Mouse (Mus musculus) hindbrain, embryonic 12.5 days (tissue): ENCODE data around the gene Hoxc11. TPM values are rescaled to one million over a fixed set of nuclear protein-coding genes. Genes with fewer than 3 reads are reported as not detected.

Experiments used
- ATAC-seq: fragments of 200-750 bp; cut with Nextera tagmentation; 2 replicates; pipeline ENCODE4 v1.8.0; 2017; ENCODE audit warnings: moderate TSS enrichment; ENCODE audit not compliant: low FRiP score
- H3K27ac ChIP-seq: fragments of 300-500 bp; sonication (generic); 2 replicates; pipeline ENCODE4 v1.5.1; 2016; ENCODE audit warnings: mild to moderate bottlenecking
- H3K27me3 ChIP-seq: fragments of 300-500 bp; sonication (generic); 2 replicates; pipeline ENCODE4 v1.6.1; 2016; ENCODE audit warnings: mild to moderate bottlenecking
- H3K36me3 ChIP-seq: fragments of 300-500 bp; sonication (generic); 2 replicates; pipeline ENCODE4 v1.6.1; 2016; ENCODE audit warnings: mild to moderate bottlenecking
- H3K4me1 ChIP-seq: fragments of 300-500 bp; sonication (generic); 2 replicates; pipeline ENCODE4 v1.6.1; 2016
- H3K4me2 ChIP-seq: fragments of 300-500 bp; sonication (generic); replicated peaks from 2 replicates; pipeline ENCODE4 v1.6.1; 2016; ENCODE audit warnings: mild to moderate bottlenecking
- H3K4me3 ChIP-seq: fragments of 300-500 bp; sonication (generic); 2 replicates; pipeline ENCODE4 v1.5.1; 2016; ENCODE audit warnings: mild to moderate bottlenecking
- H3K9ac ChIP-seq: fragments of 300-500 bp; sonication (generic); 2 replicates; pipeline ENCODE4 v1.6.1; 2016; ENCODE audit warnings: mild to moderate bottlenecking, moderate library complexity
- H3K9me3 ChIP-seq: fragments of 300-500 bp; sonication (generic); replicated peaks from 2 replicates; pipeline ENCODE4 v1.6.1; 2016; ENCODE audit warnings: mild to moderate bottlenecking
- WGBS: fragments of 180-500 bp; shearing (Covaris S2); methylation state at CpG from one replicate; pipeline ENCODE4 v1.1.7; 2016; 5-methylcytosine and 5-hydroxymethylcytosine counted together
- polyA plus RNA-seq: library from polyadenylated mRNA; unstranded; fragments of >200 nt; fragmentation: Nextera tagmentation; extraction: Ambion mirVana; gene quantifications from 2 replicates; pipeline ENCODE4 v1.2.1, GENCODE M21; 2016

Hoxc11 gene
- polyA plus RNA-seq, 1 experiment from 2014 or later = not detected

- peak; percentile 61 for ATAC-seq
- Histone ChIP-seq H3K4me1 (peaks cover 12% of the 10 kb centered on the region), H3K9me3 (no peaks in the 10 kb centered on the region), H3K9ac (no peak within 1 kb of the TSS), H3K27ac (no peak within 1 kb of the TSS), H3K27me3 (peaks cover 98% of the 10 kb centered on the region), H3K4me3 (peak within 1 kb of the TSS; percentile 16), H3K36me3 (no peaks in the 10 kb centered on the region), H3K4me2 (peak within 1 kb of the TSS; percentile 37)
- 2% methylated on average over 73 of the region's 88 CpGs for WGBS
These were observed 32.9 kb upstream of the Hoxc11 start, which contains the start of gene Hoxc13 for GRCm38 (mm10) chr15:102921053-102922011. Gene Hoxc13 (plus strand): TSS chr15:102921103.

DNA sequence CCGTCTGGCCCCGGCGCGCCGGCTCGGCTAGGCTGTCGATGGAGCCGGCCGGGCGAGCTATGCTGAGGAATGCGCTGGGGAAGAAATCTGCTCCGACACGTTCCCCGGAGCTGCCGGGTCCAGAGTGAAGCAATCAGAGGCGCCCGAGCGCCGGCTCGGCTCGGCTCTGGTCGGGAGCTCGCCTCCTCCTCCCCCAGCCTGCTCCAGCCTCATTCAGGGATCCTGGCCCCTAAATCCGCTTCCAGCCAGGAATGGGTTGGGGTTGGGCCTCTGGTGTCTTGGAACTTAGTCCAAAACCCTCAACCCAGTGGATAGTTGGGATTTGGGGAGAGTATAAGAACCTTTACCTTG is 32.2 kb upstream of the Hoxc11 start:
- no peak for ATAC-seq
- H3K9ac ChIP-seq = no peak overlapping the region
- H3K4me3 ChIP-seq = no peak overlapping the region; the same call in 1 of the 2 replicates
- no peaks in the 10 kb centered on the region for H3K9me3 ChIP-seq
- H3K4me2 ChIP-seq = no peak overlapping the region
- H3K36me3 ChIP-seq = no peaks in the 10 kb centered on the region
- H3K27me3 ChIP-seq = peaks cover 98% of the 10 kb centered on the region
- no peak overlapping the region for H3K27ac ChIP-seq
- 0% methylated on average over 24 of the region's 24 CpGs for WGBS
- H3K4me1 ChIP-seq = peaks cover 12% of the 10 kb centered on the region

- no peak for ATAC-seq
- H3K36me3 ChIP-seq = no peaks in the 10 kb centered on the region
- no peaks in the 10 kb centered on the region for H3K9me3 ChIP-seq
- H3K27ac ChIP-seq = no peak overlapping the region
- WGBS = 6% methylated on average over 6 of the region's 6 CpGs
- peaks cover 98% of the 10 kb centered on the region for H3K27me3 ChIP-seq
- H3K9ac ChIP-seq = no peak overlapping the region
- no peak overlapping the region for H3K4me2 ChIP-seq
- H3K4me1 ChIP-seq = peaks cover 12% of the 10 kb centered on the region
- no peak overlapping the region for H3K4me3 ChIP-seq
These were observed 31.4 kb upstream of the Hoxc11 start for GRCm38 (mm10) chr15:102922636-102923500.

DNA sequence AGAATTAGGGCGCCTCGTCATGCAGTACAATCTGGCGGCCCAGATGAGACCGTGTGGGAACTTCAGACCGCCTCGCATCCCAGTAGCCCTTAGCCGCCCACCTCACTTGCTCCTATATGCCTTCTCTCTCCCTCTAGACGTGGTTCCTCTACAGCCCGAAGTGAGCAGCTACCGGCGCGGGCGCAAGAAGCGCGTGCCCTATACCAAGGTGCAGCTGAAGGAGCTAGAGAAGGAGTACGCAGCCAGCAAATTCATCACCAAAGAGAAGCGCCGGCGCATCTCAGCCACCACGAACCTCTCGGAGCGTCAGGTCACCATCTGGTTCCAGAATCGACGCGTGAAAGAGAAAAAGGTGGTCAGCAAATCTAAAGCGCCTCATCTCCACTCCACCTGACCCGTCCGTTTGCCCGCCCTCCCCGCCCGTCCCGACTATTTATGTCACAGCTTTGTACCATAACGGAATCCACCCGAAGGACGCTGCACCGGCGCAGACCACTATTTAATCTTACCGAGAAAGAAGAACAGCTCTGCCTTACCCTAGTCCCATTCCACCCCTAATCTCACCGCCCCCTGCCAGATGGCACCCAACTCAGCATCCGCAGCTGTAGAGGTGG is 27.1 kb upstream of the Hoxc11 start:
- no peaks in the 10 kb centered on the region for H3K9me3 ChIP-seq
- no peak overlapping the region for H3K4me2 ChIP-seq
- no peak overlapping the region for H3K9ac ChIP-seq
- peaks cover 98% of the 10 kb centered on the region for H3K27me3 ChIP-seq
- no peak overlapping the region for H3K27ac ChIP-seq
- no peaks in the 10 kb centered on the region for H3K36me3 ChIP-seq
- H3K4me1 ChIP-seq = no peaks in the 10 kb centered on the region
- no peak for ATAC-seq
- H3K4me3 ChIP-seq = no peak overlapping the region
- WGBS = under 1% methylated on average over 40 of the region's 40 CpGs

DNA sequence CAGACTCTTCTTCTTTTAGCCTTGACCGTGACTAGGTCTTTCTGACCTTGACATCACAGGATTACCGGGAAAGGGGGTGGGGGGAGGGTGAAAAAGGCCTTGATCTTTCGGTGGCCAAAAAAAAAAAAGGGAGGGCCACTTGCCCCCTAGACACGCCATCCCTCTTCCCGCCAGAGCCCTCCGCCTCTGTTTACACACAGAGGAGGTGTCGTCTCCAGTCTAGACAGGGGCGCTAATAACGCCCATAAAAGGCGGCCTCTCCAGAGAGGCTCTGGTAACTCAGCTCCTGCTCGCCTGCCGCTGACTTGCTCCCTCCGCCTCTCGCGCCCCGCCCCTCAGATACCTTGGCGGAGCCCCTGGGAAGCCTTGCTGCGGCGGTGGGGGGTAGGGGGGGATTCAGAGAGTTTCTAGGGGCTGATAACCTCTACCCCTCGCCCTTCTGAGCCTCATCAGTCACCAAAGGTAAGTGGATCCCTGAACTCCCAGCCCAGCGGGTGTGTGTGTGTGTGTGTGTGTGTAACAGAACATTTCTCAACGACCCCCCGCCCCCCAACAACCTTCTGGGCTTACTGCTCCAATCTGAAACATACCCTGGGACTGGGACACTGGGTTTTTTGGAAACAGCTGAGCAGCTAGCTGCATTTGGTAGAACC is 22.4 kb upstream of the Hoxc11 start:
- Histone ChIP-seq H3K36me3 (no peaks in the 10 kb centered on the region), H3K9me3 (no peaks in the 10 kb centered on the region), H3K9ac (no peak overlapping the region), H3K4me1 (no peaks in the 10 kb centered on the region), H3K4me2 (no peak overlapping the region), H3K4me3 (no peak overlapping the region), H3K27me3 (peaks cover 99% of the 10 kb centered on the region), H3K27ac (no peak overlapping the region)
- under 1% methylated on average over 23 of the region's 23 CpGs for WGBS
- ATAC-seq = no peak

GRCm38 (mm10) chr15:102934438-102934837 is 19.8 kb upstream of the Hoxc11 start:
- WGBS = under 1% methylated on average over 12 of the region's 12 CpGs
- no peaks in the 10 kb centered on the region for H3K9me3 ChIP-seq
- H3K4me1 ChIP-seq = no peaks in the 10 kb centered on the region
- H3K36me3 ChIP-seq = no peaks in the 10 kb centered on the region
- no peak overlapping the region for H3K4me3 ChIP-seq
- H3K4me2 ChIP-seq = no peak overlapping the region
- H3K27me3 ChIP-seq = peaks cover 99% of the 10 kb centered on the region
- H3K9ac ChIP-seq = no peak overlapping the region
- no peak overlapping the region for H3K27ac ChIP-seq
- ATAC-seq = no peak

- peaks cover 99% of the 10 kb centered on the region for H3K27me3 ChIP-seq
- no peak overlapping the region for H3K9ac ChIP-seq
- H3K27ac ChIP-seq = no peak overlapping the region
- H3K9me3 ChIP-seq = no peaks in the 10 kb centered on the region
- no peaks in the 10 kb centered on the region for H3K36me3 ChIP-seq
- no peak overlapping the region for H3K4me3 ChIP-seq
- WGBS = 0% methylated on average over 21 of the region's 27 CpGs
- no peak for ATAC-seq
- H3K4me1 ChIP-seq = no peaks in the 10 kb centered on the region
- H3K4me2 ChIP-seq = no peak overlapping the region
These were observed 19.3 kb upstream of the Hoxc11 start for GRCm38 (mm10) chr15:102934897-102935296.

DNA sequence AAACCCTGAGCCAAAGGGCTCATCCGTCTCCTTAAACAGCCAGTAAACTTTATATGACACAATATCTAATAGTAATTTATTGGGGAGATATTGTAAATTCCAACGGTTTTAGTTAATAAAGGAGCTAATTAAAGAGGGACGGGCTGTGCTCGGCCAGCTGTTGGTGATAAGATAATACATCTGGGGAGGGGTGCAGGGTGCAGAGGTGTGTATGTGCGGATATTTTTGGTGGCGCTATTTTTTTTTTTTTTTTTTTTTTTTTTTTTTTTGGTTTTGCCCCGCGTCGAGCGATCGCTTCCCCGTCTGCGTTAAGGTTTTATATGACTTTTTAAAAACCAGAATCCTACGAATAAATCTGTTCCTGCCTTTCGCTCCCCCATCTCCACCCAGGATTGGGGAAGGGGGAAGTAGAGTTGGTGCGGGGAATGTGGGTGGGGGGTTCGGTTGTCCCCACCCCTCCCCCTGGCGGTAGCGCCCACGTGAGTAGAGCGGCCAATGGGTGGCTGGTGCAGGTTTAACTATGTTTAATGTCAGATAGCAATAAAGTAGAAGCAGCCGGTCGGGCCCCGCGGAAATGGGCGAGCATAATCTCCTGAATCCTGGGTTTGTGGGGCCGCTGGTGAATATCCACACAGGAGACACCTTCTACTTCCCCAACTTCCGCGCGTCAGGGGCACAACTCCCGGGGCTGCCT is 17.8 kb upstream of the Hoxc11 start, which contains the start of gene Hoxc12:
Hoxc12 (plus strand) TSS at position 479 of the 694 bp plus-strand sequence.
- H3K4me1 ChIP-seq = no peaks in the 10 kb centered on the region
- 1% methylated on average over 31 of the region's 31 CpGs for WGBS
- no peak within 1 kb of the TSS for H3K9ac ChIP-seq

DNA sequence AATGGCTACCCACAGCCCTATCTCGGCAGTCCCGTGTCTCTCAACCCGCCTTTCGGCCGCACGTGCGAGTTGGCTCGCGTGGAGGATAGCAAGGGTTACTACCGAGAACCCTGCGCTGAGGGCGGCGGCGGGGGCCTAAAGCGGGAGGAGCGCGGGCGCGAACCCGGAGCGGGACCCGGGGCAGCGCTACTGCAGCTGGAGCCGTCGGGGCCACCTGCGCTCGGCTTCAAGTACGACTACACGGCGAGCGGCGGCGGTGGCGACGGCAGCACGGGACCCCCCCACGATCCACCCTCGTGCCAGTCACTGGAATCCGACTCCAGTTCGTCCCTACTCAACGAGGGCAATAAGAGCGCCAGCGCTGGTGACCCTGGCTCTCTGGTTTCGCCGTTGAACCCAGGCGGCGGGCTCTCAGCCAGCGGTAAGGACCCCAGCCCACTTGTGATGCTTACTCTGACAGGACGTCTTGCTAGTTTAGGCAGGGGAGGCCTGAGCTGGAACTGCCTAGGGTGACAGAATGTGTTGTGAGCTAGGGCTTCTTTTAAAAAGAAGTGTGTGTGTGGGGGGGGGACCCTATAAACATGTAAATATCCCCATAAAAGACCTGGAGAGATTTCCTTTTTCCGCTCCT is 17.1 kb upstream of the Hoxc11 start:
- no peak overlapping the region for H3K4me3 ChIP-seq
- ATAC-seq = no peak

More for the DNA sequence above, 17.8 kb upstream of the Hoxc11 start, which contains the start of gene Hoxc12:
- Histone ChIP-seq H3K4me3 (no peak within 1 kb of the TSS), H3K36me3 (no peaks in the 10 kb centered on the region), H3K9me3 (no peaks in the 10 kb centered on the region), H3K27ac (no peak within 1 kb of the TSS), H3K4me2 (no peak within 1 kb of the TSS), H3K27me3 (peaks cover 99% of the 10 kb centered on the region)
- no peak for ATAC-seq

DNA sequence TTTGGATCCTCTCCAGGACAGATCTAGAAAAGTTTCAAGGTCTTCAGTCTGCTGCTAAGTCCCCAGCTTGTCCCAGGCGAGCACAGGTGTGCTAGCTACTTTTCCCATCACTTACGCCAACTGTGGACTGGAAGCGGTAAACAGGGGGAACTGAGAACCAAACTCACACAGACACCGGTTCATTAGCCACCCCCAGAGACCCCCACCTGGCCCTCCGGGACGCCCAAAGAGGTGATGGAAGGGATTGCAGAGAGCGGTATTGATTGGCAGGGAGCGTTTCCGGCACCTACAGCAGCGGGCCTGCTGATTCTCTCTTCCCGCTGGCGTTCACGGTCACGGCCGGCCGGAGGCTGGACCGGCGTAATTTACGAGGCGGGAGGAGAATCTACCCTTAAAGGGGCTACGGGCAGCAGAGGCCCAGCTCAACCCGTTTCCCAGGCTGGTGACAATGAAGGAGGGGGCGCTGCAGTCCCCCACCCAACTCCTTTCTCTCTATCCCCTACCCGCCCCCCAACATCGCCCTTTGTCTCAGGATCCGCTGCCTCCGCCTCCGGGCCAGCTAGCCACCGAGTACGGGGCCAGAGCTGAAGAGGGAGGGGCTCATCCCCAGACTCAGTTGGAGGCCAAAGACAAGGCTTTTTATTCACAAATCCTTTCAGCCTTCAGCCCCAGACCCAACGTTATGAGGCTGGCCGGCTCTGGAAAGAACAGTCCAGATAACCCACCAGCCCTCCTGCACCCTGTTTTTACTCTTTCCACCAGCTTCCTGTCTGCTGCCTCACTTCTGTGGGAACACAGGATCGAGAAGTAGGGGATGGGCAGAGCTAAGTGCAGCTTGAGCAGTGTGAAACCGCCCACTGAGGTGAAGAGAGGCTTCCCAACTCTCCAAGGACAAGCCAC is 14.7 kb upstream of the Hoxc11 start:
- Histone ChIP-seq H3K27me3 (peaks cover 99% of the 10 kb centered on the region), H3K36me3 (no peaks in the 10 kb centered on the region), H3K4me3 (no peak overlapping the region), H3K4me1 (peaks cover 6% of the 10 kb centered on the region; the same call in 1 of the 2 replicates), H3K4me2 (no peak overlapping the region), H3K27ac (no peak overlapping the region), H3K9me3 (no peaks in the 10 kb centered on the region), H3K9ac (no peak overlapping the region)
- 1% methylated on average over 27 of the region's 34 CpGs for WGBS
- ATAC-seq = no peak

More for the DNA sequence above, 17.1 kb upstream of the Hoxc11 start:
- no peak overlapping the region for H3K27ac ChIP-seq
- H3K4me1 ChIP-seq = no peaks in the 10 kb centered on the region
- peaks cover 99% of the 10 kb centered on the region for H3K27me3 ChIP-seq
- H3K4me2 ChIP-seq = no peak overlapping the region
- WGBS = 2% methylated on average over 50 of the region's 50 CpGs
- H3K36me3 ChIP-seq = no peaks in the 10 kb centered on the region
- H3K9me3 ChIP-seq = no peaks in the 10 kb centered on the region
- no peak overlapping the region for H3K9ac ChIP-seq
